Mouse (Mus musculus) MEL (cell line): ENCODE measurements at regions not wholly inside any gene's neighbourhood (a gene's known extent, or its start where the extent isn't known, plus 50 kb on each side); places are given as distances from the start of the nearest gene placed in this dataset.

Source experiments
- DNase-seq: peaks from one replicate; pipeline ENCODE4 v3.0.0; 2011; ENCODE audit warnings: low read depth, low spot score
- H3K27ac ChIP-seq: 2 replicates; pipeline ENCODE4 v1.5.1; 2012; ENCODE audit warnings: low read depth, mild to moderate bottlenecking, control low read depth, low read length, moderate library complexity; ENCODE audit not compliant: control insufficient read depth
- H3K27me3 ChIP-seq, 2 experiments: fragments of 150-350 bp in 1 of 2; sonication (generic) in 1 of 2; 2 replicates each; pipeline ENCODE4 v1.6.1; 2012; ENCODE audit warnings: low read length in 2 of 2, mild to moderate bottlenecking in 2 of 2, improper control_type of control experiment in 1 of 2, moderate library complexity in 1 of 2; ENCODE audit not compliant: insufficient read depth in 2 of 2, control insufficient read depth in 1 of 2
- H3K36me3 ChIP-seq, 2 experiments: 2 replicates each; pipeline ENCODE4 v1.6.1; 2012 to 2014; ENCODE audit warnings: low read length in 2 of 2, improper control_type of control experiment in 1 of 2, inconsistent platforms in 1 of 2, mild to moderate bottlenecking in 1 of 2; ENCODE audit not compliant: insufficient read depth in 2 of 2, control insufficient read depth in 1 of 2
- H3K4me1 ChIP-seq, 2 experiments: fragments of 150-350 bp in 1 of 2; sonication (generic) in 1 of 2; 2 replicates each; pipeline ENCODE4 v1.6.1; 2012; ENCODE audit warnings: low read length in 2 of 2, improper control_type of control experiment in 1 of 2, mild to moderate bottlenecking in 1 of 2; ENCODE audit not compliant: insufficient read depth in 2 of 2, control insufficient read depth in 1 of 2
- H3K4me3 ChIP-seq, 2 experiments: fragments of 150-350 bp in 1 of 2; sonication (generic) in 1 of 2; 2 replicates each; pipeline ENCODE4 v1.5.1; 2012; ENCODE audit warnings: low read depth in 2 of 2, low read length in 2 of 2, mild to moderate bottlenecking in 2 of 2, moderate library complexity in 2 of 2, control low read depth in 1 of 2, improper control_type of control experiment in 1 of 2; ENCODE audit not compliant: control insufficient read depth in 1 of 2, insufficient read depth in 1 of 2
- H3K79me2 ChIP-seq: 2 replicates; pipeline ENCODE4 v1.6.1; 2012; ENCODE audit warnings: mild to moderate bottlenecking, low read length, moderate library complexity; ENCODE audit not compliant: control insufficient read depth, poor library complexity, insufficient read depth
- H3K9ac ChIP-seq: 2 replicates; pipeline ENCODE4 v1.6.1; 2012; ENCODE audit warnings: low read depth, mild to moderate bottlenecking, control low read depth, low read length, moderate library complexity; ENCODE audit not compliant: control insufficient read depth, poor library complexity, severe bottlenecking
- H3K9me3 ChIP-seq: fragments of 150-350 bp; sonication (generic); replicated peaks from 2 replicates; pipeline ENCODE4 v1.6.1; 2012; ENCODE audit warnings: mild to moderate bottlenecking, low read length, improper control_type of control experiment, moderate library complexity; ENCODE audit not compliant: insufficient read depth
- CHD2 ChIP-seq: IDR thresholded peaks from 2 replicates; pipeline ENCODE4 v1.6.1; 2011; ENCODE audit warnings: low read length, improper control_type of control experiment
- ELF1 ChIP-seq: IDR thresholded peaks from 2 replicates; pipeline ENCODE4 v1.6.1; 2014; ENCODE audit warnings: low read depth, mild to moderate bottlenecking, inconsistent platforms, low read length, improper control_type of control experiment, moderate library complexity
- EP300 ChIP-seq, 2 experiments: IDR thresholded peaks; 2 replicates each; pipeline ENCODE4 v1.6.1; 2011; ENCODE audit warnings: improper control_type of control experiment in 2 of 2, low read length in 2 of 2, low read depth in 1 of 2, mild to moderate bottlenecking in 1 of 2
- ETS1 ChIP-seq: IDR thresholded peaks from 2 replicates; pipeline ENCODE4 v1.6.1; 2012; ENCODE audit warnings: low read depth, mild to moderate bottlenecking, inconsistent platforms, low read length, improper control_type of control experiment, moderate library complexity
- GABPA ChIP-seq: IDR thresholded peaks from 2 replicates; pipeline ENCODE4 v1.6.1; 2012; ENCODE audit warnings: low read depth, mild to moderate bottlenecking, inconsistent platforms, low read length, improper control_type of control experiment, moderate library complexity
- GATA1 ChIP-seq: IDR thresholded peaks from 2 replicates; pipeline ENCODE4 v1.6.1; 2011; ENCODE audit warnings: low read depth, low read length, improper control_type of control experiment
- KAT2A ChIP-seq: conservative IDR thresholded peaks from 2 replicates; pipeline ENCODE4 v1.6.1; 2012; ENCODE audit warnings: low read depth, low read length, improper control_type of control experiment, inconsistent platforms
- MAX ChIP-seq: IDR thresholded peaks from 2 replicates; pipeline ENCODE4 v1.6.1; 2011; ENCODE audit warnings: low read length, improper control_type of control experiment
- MAZ ChIP-seq: IDR thresholded peaks from 2 replicates; pipeline ENCODE4 v1.6.1; 2012; ENCODE audit warnings: low read depth, mild to moderate bottlenecking, inconsistent platforms, low read length, improper control_type of control experiment
- MEF2A ChIP-seq: IDR thresholded peaks from 2 replicates; pipeline ENCODE4 v1.6.1; 2014; ENCODE audit warnings: low read depth, mild to moderate bottlenecking, inconsistent platforms, low read length, improper control_type of control experiment; ENCODE audit not compliant: poor library complexity, insufficient replicate concordance, severe bottlenecking; ENCODE audit errors: extremely low read depth
- MYC ChIP-seq: IDR thresholded peaks from 2 replicates; pipeline ENCODE4 v1.6.1; 2011; ENCODE audit warnings: low read depth, mild to moderate bottlenecking, low read length, improper control_type of control experiment, moderate library complexity
- NRF1 ChIP-seq: IDR thresholded peaks from 2 replicates; pipeline ENCODE4 v1.6.1; 2014; ENCODE audit warnings: low read depth, mild to moderate bottlenecking, inconsistent platforms, low read length, improper control_type of control experiment, moderate library complexity; ENCODE audit not compliant: poor library complexity, insufficient read depth, severe bottlenecking
- POLR2A ChIP-seq, 2 experiments: IDR thresholded peaks; 2 replicates each; pipeline ENCODE4 v1.6.1; 2011 to 2012; ENCODE audit warnings: low read length in 2 of 2, mild to moderate bottlenecking in 2 of 2, control low read depth in 1 of 2, improper control_type of control experiment in 1 of 2, low read depth in 1 of 2, moderate library complexity in 1 of 2; ENCODE audit not compliant: control insufficient read depth in 1 of 2, insufficient read depth in 1 of 2, poor library complexity in 1 of 2
- POLR2AphosphoS2 ChIP-seq: IDR thresholded peaks from 2 replicates; pipeline ENCODE4 v1.6.1; 2011; ENCODE audit warnings: low read length, improper control_type of control experiment
- POLR2AphosphoS5 ChIP-seq: IDR thresholded peaks from 2 replicates; pipeline ENCODE4 v1.6.1; 2012; ENCODE audit warnings: low read depth, borderline replicate concordance, mild to moderate bottlenecking, inconsistent platforms, low read length, moderate library complexity, mixed read lengths
- RAD21 ChIP-seq: IDR thresholded peaks from 2 replicates; pipeline ENCODE4 v1.6.1; 2011; ENCODE audit warnings: mild to moderate bottlenecking, low read depth, low read length, improper control_type of control experiment
- RCOR1 ChIP-seq: IDR thresholded peaks from 2 replicates; pipeline ENCODE4 v1.6.1; 2012; ENCODE audit warnings: low read depth, mild to moderate bottlenecking, inconsistent platforms, low read length, improper control_type of control experiment
- TCF12 ChIP-seq: IDR thresholded peaks from 2 replicates; pipeline ENCODE4 v1.6.1; 2014; ENCODE audit warnings: low read depth, mild to moderate bottlenecking, inconsistent platforms, low read length, improper control_type of control experiment, moderate library complexity
- UBTF ChIP-seq: IDR thresholded peaks from 2 replicates; pipeline ENCODE4 v1.6.1; 2012; ENCODE audit warnings: low read depth, mild to moderate bottlenecking, inconsistent platforms, low read length, improper control_type of control experiment, moderate library complexity, borderline replicate concordance; ENCODE audit not compliant: insufficient read depth
- USF1 ChIP-seq: IDR thresholded peaks from 2 replicates; pipeline ENCODE4 v1.6.1; 2014; ENCODE audit warnings: low read depth, mild to moderate bottlenecking, inconsistent platforms, low read length, improper control_type of control experiment, moderate library complexity
- ZKSCAN1 ChIP-seq: IDR thresholded peaks from 2 replicates; pipeline ENCODE4 v1.6.1; 2012; ENCODE audit warnings: low read depth, mild to moderate bottlenecking, inconsistent platforms, low read length, improper control_type of control experiment, moderate library complexity
- ZNF384 ChIP-seq: IDR thresholded peaks from 2 replicates; pipeline ENCODE4 v1.6.1; 2012; ENCODE audit warnings: low read depth, mild to moderate bottlenecking, inconsistent platforms, low read length, improper control_type of control experiment

DNA sequence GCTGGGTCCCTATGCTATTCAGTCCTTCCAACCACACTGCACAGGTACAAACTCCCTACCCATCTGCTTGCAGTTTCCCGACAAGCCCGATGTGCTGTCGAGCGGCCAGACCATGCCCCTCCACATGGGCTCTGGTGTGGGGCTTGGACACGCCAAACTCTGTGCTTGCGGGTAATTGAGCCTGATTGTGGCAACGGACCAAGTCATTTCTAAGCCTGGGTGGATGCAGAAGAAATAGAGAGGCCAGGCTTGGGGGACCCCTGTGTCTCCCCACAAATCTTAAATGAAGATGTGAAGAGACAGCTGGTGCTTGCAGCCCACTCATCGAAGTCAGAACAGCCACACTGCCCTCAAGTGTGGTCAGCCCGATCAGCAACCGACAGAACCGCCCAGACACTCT, 66.1 kb downstream of the Ubiad1 start:
- Histone ChIP-seq H3K4me3 (no peak overlapping the region), H3K9ac (no peak overlapping the region), H3K27me3 (no peaks in the 10 kb centered on the region), H3K79me2 (no peaks in the 10 kb centered on the region), H3K4me1 (no peaks in the 10 kb centered on the region), H3K27ac (no peak overlapping the region), H3K36me3 (no peaks in the 10 kb centered on the region), H3K9me3 (no peaks in the 10 kb centered on the region)
- TF ChIP-seq TCF12 = no peak
- no peak for TF ChIP-seq ETS1
- TF ChIP-seq POLR2AphosphoS5 = no peak
- no peak for TF ChIP-seq POLR2A (IDR thresholded peaks at IDR 0.05; ENCODE audit: control insufficient read depth in 1 of 2, insufficient read depth in 1 of 2, low read depth in 1 of 2, low read length in 2 of 2, poor library complexity in 1 of 2)
- no peak for TF ChIP-seq USF1
- TF ChIP-seq GATA1 = no peak
- no peak for TF ChIP-seq ZKSCAN1
- no peak for TF ChIP-seq MEF2A
- TF ChIP-seq ELF1 = no peak
- TF ChIP-seq MYC = no peak
- no peak for TF ChIP-seq CHD2
- DNase-seq = no peak

GRCm38 (mm10) chr4:148377368-148377767, 67.2 kb downstream of the Ubiad1 start:
- no peak for DNase-seq
- Histone ChIP-seq H3K4me3 (no peak overlapping the region), H3K79me2 (no peaks in the 10 kb centered on the region), H3K36me3 (no peaks in the 10 kb centered on the region), H3K27ac (no peak overlapping the region), H3K4me1 (no peaks in the 10 kb centered on the region), H3K27me3 (no peaks in the 10 kb centered on the region), H3K9me3 (no peaks in the 10 kb centered on the region), H3K9ac (no peak overlapping the region)
- TF ChIP-seq GABPA (no peak), MAX (no peak), RCOR1 (no peak), RAD21 (no peak), KAT2A (no peak), EP300 (IDR thresholded peaks at IDR 0.05; ENCODE audit: low read depth in 1 of 2, low read length in 2 of 2) (no peak), NRF1 (no peak), POLR2AphosphoS5 (no peak), POLR2A (IDR thresholded peaks at IDR 0.05; ENCODE audit: control insufficient read depth in 1 of 2, insufficient read depth in 1 of 2, low read depth in 1 of 2, low read length in 2 of 2, poor library complexity in 1 of 2) (no peak), POLR2AphosphoS2 (no peak), ZNF384 (no peak), MYC (no peak), UBTF (no peak), MAZ (no peak)
